Mouse (Mus musculus) ovary, adult 18-20 months (tissue): ENCODE measurements at regions not wholly inside any gene's neighbourhood (a gene's known extent, or its start where the extent isn't known, plus 50 kb on each side); places are given as distances from the start of the nearest gene placed in this dataset.
"Not testable (repeated sequence)": the region's sequence is repeated elsewhere in the genome, so short reads cannot be mapped to it uniquely, and the experiment has no call there.

Source experiments
- DNase-seq: peaks from one replicate; pipeline ENCODE4 v3.0.0; 2022; ENCODE audit warnings: low spot score, mixed read lengths

GRCm38 (mm10) chr5:4355609-4356224, 163.6 kb downstream of the Mterf1b start:
- no peak for DNase-seq

- not testable (repeated sequence) for DNase-seq
Observed at GRCm38 (mm10) chr5:4356555-4357273, 164.5 kb downstream of the Mterf1b start.

- not testable (repeated sequence) for DNase-seq
Observed at GRCm38 (mm10) chr5:4361547-4361946, 169.4 kb downstream of the Mterf1b start.

- not testable (repeated sequence) for DNase-seq
Observed at GRCm38 (mm10) chr5:4384719-4385118, 192.6 kb downstream of the Mterf1b start.

- no peak for DNase-seq
Observed at GRCm38 (mm10) chr5:4391083-4391482, 198.9 kb downstream of the Mterf1b start.

GRCm38 (mm10) chr5:4394353-4395052, 202.3 kb downstream of the Mterf1b start:
- not testable (repeated sequence) for DNase-seq

- DNase-seq = no peak
Observed at GRCm38 (mm10) chr5:4398087-4398486, 205.9 kb downstream of the Mterf1b start.

- no peak for DNase-seq
Observed at GRCm38 (mm10) chr5:4417761-4418160, 225.6 kb downstream of the Mterf1b start.
